Mouse (Mus musculus) heart, adult 2 months (tissue): ENCODE measurements at regions not wholly inside any gene's neighbourhood (a gene's known extent, or its start where the extent isn't known, plus 50 kb on each side); places are given as distances from the start of the nearest gene placed in this dataset.

Experiments used
- DNase-seq, 2 experiments: peaks; one replicate each; pipeline ENCODE4 v3.0.0; 2021
- H3K27ac ChIP-seq: fragments of 200-600 bp; 2 replicates; pipeline ENCODE4 v1.8.1; 2022
- H3K27me3 ChIP-seq: fragments of 200-500 bp; 2 replicates; pipeline ENCODE4 v1.6.1; 2012; ENCODE audit warnings: mild to moderate bottlenecking, low read length, inconsistent platforms, mixed read lengths; ENCODE audit not compliant: control insufficient read depth, insufficient read depth
- H3K36me3 ChIP-seq: fragments of 200-500 bp; 2 replicates; pipeline ENCODE4 v1.6.1; 2012; ENCODE audit warnings: low read length, inconsistent platforms; ENCODE audit not compliant: control insufficient read depth, insufficient read depth
- H3K4me1 ChIP-seq: fragments of 200-500 bp; 2 replicates; pipeline ENCODE4 v1.6.1; 2011; ENCODE audit warnings: low read length; ENCODE audit not compliant: control insufficient read depth, insufficient read depth
- H3K4me3 ChIP-seq: fragments of 200-600 bp; 2 replicates; pipeline ENCODE4 v1.8.1; 2022
- H3K79me2 ChIP-seq: fragments of 200-500 bp; replicated peaks from 2 replicates; pipeline ENCODE4 v1.6.1; 2012; ENCODE audit warnings: mild to moderate bottlenecking, inconsistent platforms, low read length, moderate library complexity, mixed read lengths; ENCODE audit not compliant: control insufficient read depth, insufficient read depth
- H3K9ac ChIP-seq: fragments of 200-500 bp; 2 replicates; pipeline ENCODE4 v1.6.1; 2012; ENCODE audit warnings: low read depth, mild to moderate bottlenecking, control low read depth, inconsistent platforms, low read length, mixed read lengths
- CTCF ChIP-seq: fragments of 200-600 bp; IDR thresholded peaks from 2 replicates; pipeline ENCODE4 v1.8.1; 2022; ENCODE audit warnings: antibody characterized with exemption, mild to moderate bottlenecking, moderate library complexity
- EP300 ChIP-seq: fragments of 200-500 bp; IDR thresholded peaks from 2 replicates; pipeline ENCODE4 v1.6.1; 2011; ENCODE audit warnings: low read depth, low read length, control low read depth; ENCODE audit not compliant: insufficient read depth
- POLR2A ChIP-seq: fragments of 200-500 bp; IDR thresholded peaks from 2 replicates; pipeline ENCODE4 v1.6.1; 2011; ENCODE audit warnings: mild to moderate bottlenecking, low read depth, low read length, control low read depth; ENCODE audit not compliant: insufficient read depth
- WGBS: fragments of 180-500 bp; shearing (Covaris S2); methylation state at CpG from one replicate; pipeline ENCODE4 v1.1.7; 2018; 5-methylcytosine and 5-hydroxymethylcytosine counted together
- intact Hi-C: fragments of 180-260 bp; cut with DNase I; formaldehyde crosslinking; loops from one replicate; pipeline ENCODE4 v1.15.1; 2025

- Histone ChIP-seq H3K27me3 (no peaks in the 10 kb centered on the region), H3K27ac (no peak overlapping the region), H3K36me3 (no peaks in the 10 kb centered on the region), H3K4me3 (no peak overlapping the region), H3K9ac (no peak overlapping the region), H3K4me1 (no peaks in the 10 kb centered on the region), H3K79me2 (no peaks in the 10 kb centered on the region)
- no peak for DNase-seq
- intact Hi-C loops: no loop called here
- no peak for TF ChIP-seq POLR2A
- TF ChIP-seq CTCF: no peak
- TF ChIP-seq EP300: no peak
- 71% methylated on average over 14 of the region's 14 CpGs for WGBS
Observed at GRCm38 (mm10) chr14:46646673-46647318, 113.5 kb upstream of the Cdkn3 start.

DNA sequence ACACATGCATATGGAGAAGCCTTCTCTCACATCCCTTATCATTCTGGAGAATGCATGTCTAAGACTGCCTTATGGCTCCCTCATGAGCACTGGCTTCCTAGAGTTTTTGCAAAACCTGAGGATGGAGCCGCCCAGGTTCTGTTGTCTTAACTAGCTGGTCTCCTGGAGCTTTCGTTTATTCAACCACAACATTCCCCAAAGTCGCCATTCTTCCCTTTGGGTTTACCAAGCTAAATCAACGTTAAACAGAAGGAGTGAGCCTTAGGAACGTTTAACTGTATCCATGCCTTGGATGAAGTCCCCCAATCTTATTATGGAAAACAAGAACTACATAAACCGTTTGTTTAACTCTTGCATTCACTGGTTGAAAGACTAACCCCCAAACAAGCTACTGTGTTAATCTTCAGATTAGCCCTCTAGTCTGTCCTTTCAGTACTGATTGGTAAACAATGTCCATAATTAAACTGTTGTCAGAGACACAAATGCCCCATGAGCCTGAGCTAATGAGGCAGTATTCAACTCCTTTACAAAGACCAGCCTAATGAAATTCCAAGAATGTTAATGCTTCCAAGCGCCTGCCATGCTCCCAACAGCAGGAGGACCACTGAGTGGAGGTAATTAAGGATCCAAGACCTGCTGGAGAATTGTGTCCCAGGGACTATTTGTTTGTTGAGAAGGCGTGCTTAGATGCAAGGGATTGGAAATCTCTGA lies 121.1 kb upstream of the Cdkn3 start:
- TF ChIP-seq CTCF (no peak), POLR2A (no peak), EP300 (no peak)
- H3K27me3 ChIP-seq: no peaks in the 10 kb centered on the region
- peaks cover 1% of the 10 kb centered on the region; the same call in 1 of the 2 replicates for H3K4me1 ChIP-seq
- intact Hi-C loops: no loop called here
- WGBS: 65% methylated on average over 8 of the region's 8 CpGs
- no peak overlapping the region for H3K4me3 ChIP-seq
- no peak overlapping the region for H3K9ac ChIP-seq
- no peak overlapping the region for H3K27ac ChIP-seq
- no peaks in the 10 kb centered on the region for H3K36me3 ChIP-seq
- DNase-seq: no peak
- no peaks in the 10 kb centered on the region for H3K79me2 ChIP-seq

DNA sequence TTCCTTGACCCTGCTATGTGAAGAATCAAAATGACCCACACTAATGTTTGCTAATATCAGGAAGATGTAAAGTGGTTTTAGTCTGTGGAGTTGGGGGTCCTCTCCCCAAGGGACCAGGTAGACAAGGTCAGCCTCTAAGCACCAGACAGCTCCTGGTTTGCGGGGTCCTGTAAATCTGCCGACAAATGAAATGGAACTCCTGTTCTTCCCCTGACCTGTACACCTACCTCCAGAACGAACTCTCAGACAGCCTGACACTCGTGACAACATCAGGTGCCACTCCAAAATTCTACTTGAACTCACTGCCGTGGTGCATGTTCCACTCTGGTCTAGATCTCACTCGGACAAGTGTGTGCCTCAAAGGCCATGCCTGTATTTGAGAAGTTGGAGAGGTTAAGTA lies 121.8 kb upstream of the Cdkn3 start:
- Histone ChIP-seq H3K27ac (no peak overlapping the region), H3K4me3 (no peak overlapping the region), H3K36me3 (no peaks in the 10 kb centered on the region), H3K27me3 (no peaks in the 10 kb centered on the region), H3K4me1 (peaks cover 1% of the 10 kb centered on the region; the same call in 1 of the 2 replicates), H3K79me2 (no peaks in the 10 kb centered on the region), H3K9ac (no peak overlapping the region)
- WGBS: 90% methylated on average over 6 of the region's 6 CpGs
- intact Hi-C loops: no loop called here
- DNase-seq: no peak
- no peak for TF ChIP-seq EP300
- no peak for TF ChIP-seq POLR2A
- no peak for TF ChIP-seq CTCF

GRCm38 (mm10) chr14:46637240-46637639 lies 123.1 kb upstream of the Cdkn3 start:
- TF ChIP-seq EP300: no peak
- no peak for TF ChIP-seq CTCF
- no peak for TF ChIP-seq POLR2A
- no peak overlapping the region for H3K9ac ChIP-seq
- WGBS: 89% methylated on average over 5 of the region's 5 CpGs
- intact Hi-C loops: no loop called here
- no peak overlapping the region for H3K27ac ChIP-seq
- H3K4me3 ChIP-seq: no peak overlapping the region
- peaks cover 1% of the 10 kb centered on the region; the same call in 1 of the 2 replicates for H3K4me1 ChIP-seq
- H3K27me3 ChIP-seq: no peaks in the 10 kb centered on the region
- H3K36me3 ChIP-seq: no peaks in the 10 kb centered on the region
- H3K79me2 ChIP-seq: no peaks in the 10 kb centered on the region
- no peak for DNase-seq

GRCm38 (mm10) chr14:46636364-46636763 lies 124.0 kb upstream of the Cdkn3 start:
- no peaks in the 10 kb centered on the region for H3K36me3 ChIP-seq
- intact Hi-C loops: no loop called here
- WGBS: 53% methylated on average over 6 of the region's 6 CpGs
- H3K4me1 ChIP-seq: peaks cover 1% of the 10 kb centered on the region; the same call in 1 of the 2 replicates
- no peaks in the 10 kb centered on the region for H3K27me3 ChIP-seq
- DNase-seq: peak in 1 of 2 experiments; percentile 57
- TF ChIP-seq EP300 (0 out of 2 replicates have a peak, but pooled peaks have one; percentile 19), CTCF (no peak)
- H3K27ac ChIP-seq: peak overlapping the region; percentile 51
- H3K79me2 ChIP-seq: no peaks in the 10 kb centered on the region
- no peak overlapping the region for H3K9ac ChIP-seq
- H3K4me3 ChIP-seq: no peak overlapping the region

GRCm38 (mm10) chr14:46635322-46635721 lies 125.0 kb upstream of the Cdkn3 start:
- no peak overlapping the region for H3K4me3 ChIP-seq
- no peaks in the 10 kb centered on the region for H3K36me3 ChIP-seq
- no peaks in the 10 kb centered on the region for H3K27me3 ChIP-seq
- peak; percentile 47 to 63 for DNase-seq
- no peak overlapping the region for H3K9ac ChIP-seq
- 28% methylated on average over 3 of the region's 3 CpGs for WGBS
- TF ChIP-seq CTCF: no peak
- TF ChIP-seq POLR2A: no peak
- TF ChIP-seq EP300: no peak
- intact Hi-C loops: no loop called here
- H3K27ac ChIP-seq: peak overlapping the region; percentile 28; the same call in 1 of the 2 replicates
- H3K4me1 ChIP-seq: peaks cover 1% of the 10 kb centered on the region; the same call in 1 of the 2 replicates
- H3K79me2 ChIP-seq: no peaks in the 10 kb centered on the region
